Mouse (Mus musculus): ENCODE data around the gene Slc1a3. TPM values are rescaled to one million over a fixed set of nuclear protein-coding genes. Genes with fewer than 3 reads are reported as not detected.

Slc1a3 gene
- polyA plus RNA-seq, 1 experiment from 2014 or later, result 8.5 TPM

DNA sequence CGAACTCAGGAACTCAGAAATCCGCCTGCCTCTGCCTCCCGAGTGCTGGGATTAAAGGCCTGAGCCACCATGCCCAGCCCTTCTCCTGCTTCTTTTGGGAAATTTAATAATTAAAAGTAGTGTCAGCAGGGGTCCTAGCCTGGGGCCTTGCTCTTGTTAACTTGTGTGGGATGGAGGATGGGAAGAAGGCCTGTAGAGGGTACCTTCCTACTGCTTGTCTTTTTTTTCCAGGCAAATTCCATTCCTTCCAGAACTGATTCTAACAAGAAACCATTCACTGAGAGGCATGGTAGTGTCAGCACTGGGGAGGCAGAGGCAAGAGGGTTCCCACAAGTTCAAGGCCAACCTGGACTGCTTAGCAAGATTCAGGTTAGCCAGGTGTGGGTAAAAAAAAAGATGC lies 11.2 kb upstream of the Slc1a3 start:
- ATAC-seq (replicated peaks; ENCODE audit: low FRiP score, low read depth), result no peak
- no peak overlapping the region for H3K4me3 ChIP-seq (replicated peaks; ENCODE audit: low read depth, low read length)
- no peak overlapping the region for H3K4me2 ChIP-seq (ENCODE audit: low read length)
- no peaks in the 10 kb centered on the region for H3K9me3 ChIP-seq (replicated peaks; ENCODE audit: low read length)
- no peak for TF ChIP-seq CTCF (IDR thresholded peaks at IDR 0.05; ENCODE audit: low read depth)
- no peaks in the 10 kb centered on the region for H3K36me3 ChIP-seq (ENCODE audit: insufficient read depth, low read length)
- H3K9ac ChIP-seq (ENCODE audit: low read depth, low read length), result no peak overlapping the region
- H3K4me1 ChIP-seq (replicated peaks; ENCODE audit: insufficient read depth, low read length), result no peaks in the 10 kb centered on the region
- no peak for DNase-seq (ENCODE audit: low spot score)
- WGBS, result 95% methylated on average over 3 of the region's 3 CpGs
- H3K27me3 ChIP-seq (ENCODE audit: insufficient read depth, low read length), result no peaks in the 10 kb centered on the region
- no peak overlapping the region for H3K27ac ChIP-seq

DNA sequence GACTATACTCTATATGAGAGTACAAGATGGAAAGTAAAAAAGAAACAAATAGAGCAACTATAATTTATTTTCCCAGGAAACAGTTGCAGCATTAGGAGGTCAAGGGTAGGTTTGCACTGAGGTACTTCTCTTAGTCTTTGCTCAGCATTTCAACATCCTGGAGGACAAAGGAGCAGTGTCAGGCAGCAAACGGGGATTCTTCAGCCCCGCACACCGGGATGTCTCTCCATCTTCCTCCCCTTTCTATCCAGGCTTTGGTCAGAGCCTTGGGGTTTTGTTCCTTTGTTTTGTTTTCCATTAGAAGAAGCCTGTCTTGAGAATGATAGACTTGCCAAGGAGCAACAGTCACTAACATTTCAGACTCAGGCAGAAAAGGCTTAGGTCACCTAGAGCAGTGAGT lies 10.4 kb upstream of the Slc1a3 start:
- no peak for ATAC-seq (replicated peaks; ENCODE audit: low FRiP score, low read depth)
- no peak for TF ChIP-seq CTCF (IDR thresholded peaks at IDR 0.05; ENCODE audit: low read depth)
- WGBS, result 54% methylated on average over 3 of the region's 3 CpGs

DNA sequence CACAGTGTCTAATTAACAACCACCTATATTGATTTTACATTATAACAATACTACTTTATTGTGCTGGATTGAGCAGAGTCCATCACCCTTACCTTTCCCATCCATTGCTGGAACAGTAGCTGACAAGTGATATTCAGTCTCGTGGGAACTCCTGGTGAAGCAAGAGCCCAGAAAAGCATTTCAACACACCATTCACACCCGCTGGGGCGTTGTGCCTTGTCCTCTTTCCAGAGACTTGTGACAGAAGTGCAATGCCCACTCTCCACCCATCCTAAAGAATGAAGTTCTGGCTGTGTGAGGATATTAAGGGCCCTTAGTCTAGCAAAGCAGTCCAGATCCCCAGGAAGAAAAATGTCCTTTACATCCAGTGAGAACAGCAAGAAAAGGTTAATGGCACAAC lies 7.9 kb upstream of the Slc1a3 start:
- ATAC-seq (replicated peaks; ENCODE audit: low FRiP score, low read depth) (no peak), DNase-seq (ENCODE audit: low spot score) (no peak)
- WGBS, result 86% methylated on average over 3 of the region's 3 CpGs
- H3K4me1 ChIP-seq (replicated peaks; ENCODE audit: insufficient read depth, low read length), result no peaks in the 10 kb centered on the region
- no peak overlapping the region for H3K4me2 ChIP-seq (ENCODE audit: low read length)
- H3K9ac ChIP-seq (ENCODE audit: low read depth, low read length), result no peak overlapping the region
- no peaks in the 10 kb centered on the region for H3K36me3 ChIP-seq (ENCODE audit: insufficient read depth, low read length)
- H3K9me3 ChIP-seq (replicated peaks; ENCODE audit: low read length), result no peaks in the 10 kb centered on the region
- H3K4me3 ChIP-seq (replicated peaks; ENCODE audit: low read depth, low read length), result no peak overlapping the region
- H3K27me3 ChIP-seq (ENCODE audit: insufficient read depth, low read length), result no peaks in the 10 kb centered on the region
- H3K27ac ChIP-seq, result no peak overlapping the region
- TF ChIP-seq CTCF (IDR thresholded peaks at IDR 0.05; ENCODE audit: low read depth), result no peak

More for the DNA sequence above, 10.4 kb upstream of the Slc1a3 start:
- DNase-seq (ENCODE audit: low spot score), result no peak
- Histone ChIP-seq H3K4me3 (replicated peaks; ENCODE audit: low read depth, low read length) (no peak overlapping the region), H3K9ac (ENCODE audit: low read depth, low read length) (no peak overlapping the region), H3K27me3 (ENCODE audit: insufficient read depth, low read length) (no peaks in the 10 kb centered on the region), H3K9me3 (replicated peaks; ENCODE audit: low read length) (no peaks in the 10 kb centered on the region), H3K4me1 (replicated peaks; ENCODE audit: insufficient read depth, low read length) (no peaks in the 10 kb centered on the region), H3K4me2 (ENCODE audit: low read length) (no peak overlapping the region), H3K27ac (no peak overlapping the region), H3K36me3 (ENCODE audit: insufficient read depth, low read length) (no peaks in the 10 kb centered on the region)

- no peak overlapping the region for H3K27ac ChIP-seq
- ATAC-seq (replicated peaks; ENCODE audit: low FRiP score, low read depth), result no peak
Measured at GRCm38 (mm10) chr15:8717021-8717571, 6.5 kb upstream of the Slc1a3 start.

DNA sequence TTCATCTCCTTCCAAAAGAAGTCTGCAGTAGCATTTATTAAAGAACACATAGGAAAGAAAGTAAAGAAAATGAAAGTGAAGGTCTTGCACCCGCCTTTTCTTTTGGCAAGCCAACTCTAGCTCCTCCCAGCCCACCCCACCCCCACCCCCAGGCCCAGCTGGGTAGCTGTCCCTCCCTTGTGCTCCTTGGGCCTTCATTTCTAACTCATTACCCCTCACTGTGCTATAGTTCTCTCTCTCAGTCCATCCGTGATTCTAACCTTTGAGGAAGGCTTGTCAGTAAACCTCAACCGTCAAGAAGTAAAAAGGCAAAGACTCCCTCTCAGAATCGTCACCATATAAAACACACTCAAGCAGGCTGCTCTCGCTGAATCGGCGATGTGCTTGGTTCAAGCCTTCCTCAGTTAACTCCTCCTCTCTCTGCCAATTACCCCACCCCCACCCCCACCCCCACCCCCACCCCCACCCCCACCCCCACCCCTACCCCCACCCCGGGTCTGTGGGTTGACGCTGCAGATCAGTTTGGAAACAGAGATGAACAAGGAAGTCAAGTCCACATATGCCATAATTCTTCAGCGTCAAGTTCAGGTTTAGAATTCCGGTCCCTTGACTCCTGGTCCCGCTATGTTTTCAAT lies 5.9 kb upstream of the Slc1a3 start:
- ATAC-seq (replicated peaks; ENCODE audit: low FRiP score, low read depth) (no peak), DNase-seq (ENCODE audit: low spot score) (peak; percentile 38)
- 0 out of 2 replicates have a peak overlapping the region, but pooled peaks have one; percentile 27 for H3K9ac ChIP-seq (ENCODE audit: low read depth, low read length)
- no peak overlapping the region; the same call in 1 of the 2 replicates for H3K4me3 ChIP-seq (replicated peaks; ENCODE audit: low read depth, low read length)
- 9% methylated on average over 12 of the region's 12 CpGs for WGBS
- H3K27ac ChIP-seq, result no peak overlapping the region
- H3K9me3 ChIP-seq (replicated peaks; ENCODE audit: low read length), result no peaks in the 10 kb centered on the region
- no peaks in the 10 kb centered on the region for H3K4me1 ChIP-seq (replicated peaks; ENCODE audit: insufficient read depth, low read length)
- peak overlapping the region; percentile 41 for H3K4me2 ChIP-seq (ENCODE audit: low read length)
- no peak for TF ChIP-seq CTCF (IDR thresholded peaks at IDR 0.05; ENCODE audit: low read depth)
- no peaks in the 10 kb centered on the region for H3K36me3 ChIP-seq (ENCODE audit: insufficient read depth, low read length)
- H3K27me3 ChIP-seq (ENCODE audit: insufficient read depth, low read length), result no peaks in the 10 kb centered on the region

More at GRCm38 (mm10) chr15:8717021-8717571, 6.5 kb upstream of the Slc1a3 start:
- peak overlapping the region; percentile 41 for H3K4me2 ChIP-seq (ENCODE audit: low read length)
- no peaks in the 10 kb centered on the region for H3K4me1 ChIP-seq (replicated peaks; ENCODE audit: insufficient read depth, low read length)
- no peaks in the 10 kb centered on the region for H3K9me3 ChIP-seq (replicated peaks; ENCODE audit: low read length)
- no peak overlapping the region for H3K9ac ChIP-seq (ENCODE audit: low read depth, low read length)
- peak; percentile 60 for DNase-seq (ENCODE audit: low spot score)
- no peak for TF ChIP-seq CTCF (IDR thresholded peaks at IDR 0.05; ENCODE audit: low read depth)
- 20% methylated on average over 6 of the region's 6 CpGs for WGBS
- no peak overlapping the region for H3K4me3 ChIP-seq (replicated peaks; ENCODE audit: low read depth, low read length)
- H3K36me3 ChIP-seq (ENCODE audit: insufficient read depth, low read length), result no peaks in the 10 kb centered on the region
- no peaks in the 10 kb centered on the region for H3K27me3 ChIP-seq (ENCODE audit: insufficient read depth, low read length)

DNA sequence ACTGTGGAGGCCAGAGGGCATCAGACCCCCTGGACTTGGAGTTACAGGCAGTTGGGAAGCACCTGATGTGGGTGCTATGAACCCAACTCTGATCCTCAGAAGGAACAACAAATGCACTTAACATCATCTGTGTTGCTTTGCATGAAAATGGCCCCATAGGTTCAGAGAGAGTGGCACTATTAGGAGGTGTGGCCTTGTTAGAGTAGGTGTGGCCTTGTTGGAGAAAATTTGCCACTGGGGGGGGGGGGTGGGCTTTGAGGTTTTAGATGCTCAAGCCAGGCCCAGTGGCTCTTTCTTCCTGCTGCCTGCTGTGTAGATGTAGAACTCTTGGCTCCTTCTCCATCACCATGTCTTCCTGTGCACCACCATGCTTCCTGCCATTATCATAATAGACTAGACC lies 5.1 kb upstream of the Slc1a3 start:
- DNase-seq (ENCODE audit: low spot score), result no peak
- no peak for TF ChIP-seq CTCF (IDR thresholded peaks at IDR 0.05; ENCODE audit: low read depth)

More for the DNA sequence above, 5.1 kb upstream of the Slc1a3 start:
- Histone ChIP-seq H3K9me3 (replicated peaks; ENCODE audit: low read length) (no peaks in the 10 kb centered on the region), H3K4me3 (replicated peaks; ENCODE audit: low read depth, low read length) (no peak overlapping the region), H3K9ac (ENCODE audit: low read depth, low read length) (no peak overlapping the region), H3K4me1 (replicated peaks; ENCODE audit: insufficient read depth, low read length) (no peaks in the 10 kb centered on the region), H3K27me3 (ENCODE audit: insufficient read depth, low read length) (no peaks in the 10 kb centered on the region), H3K36me3 (ENCODE audit: insufficient read depth, low read length) (no peaks in the 10 kb centered on the region), H3K27ac (no peak overlapping the region), H3K4me2 (ENCODE audit: low read length) (no peak overlapping the region)
- ATAC-seq (replicated peaks; ENCODE audit: low FRiP score, low read depth), result no peak
